Mouse (Mus musculus) ES-E14 (cell line): ENCODE data around the gene Myh3. TPM values are rescaled to one million over a fixed set of nuclear protein-coding genes. Genes with fewer than 3 reads are reported as not detected.
"Not testable (repeated sequence)": the region's sequence is repeated elsewhere in the genome, so short reads cannot be mapped to it uniquely, and the experiment has no call there.

ENCODE experiments used
- DNase-seq: peaks from one replicate; pipeline ENCODE4 v3.0.0-alpha.2; 2013; ENCODE audit warnings: low read depth, low spot score
- H3K27ac ChIP-seq: 2 replicates; pipeline ENCODE4 v1.5.1; 2012; ENCODE audit warnings: low read depth, mild to moderate bottlenecking, low read length, moderate library complexity, mixed read lengths; ENCODE audit not compliant: poor library complexity, insufficient read depth, severe bottlenecking
- H3K36me3 ChIP-seq: 2 replicates; pipeline ENCODE4 v1.6.1; 2012; ENCODE audit warnings: mild to moderate bottlenecking, low read length, moderate library complexity, mixed read lengths; ENCODE audit not compliant: control insufficient read depth, poor library complexity, insufficient read depth, severe bottlenecking
- H3K4me1 ChIP-seq, 2 experiments: fragments of 150-350 bp in 1 of 2; sonication (generic) in 1 of 2; 2 replicates each; pipeline ENCODE4 v1.6.1; 2012; ENCODE audit warnings: low read length in 2 of 2, mild to moderate bottlenecking in 1 of 2, mixed read lengths in 1 of 2; ENCODE audit not compliant: control insufficient read depth in 2 of 2, insufficient read depth in 2 of 2, poor library complexity in 1 of 2
- H3K4me3 ChIP-seq, 2 experiments: fragments of 150-350 bp in 1 of 2; sonication (generic) in 1 of 2; 2 replicates each; pipeline ENCODE4 v1.5.1; 2012; ENCODE audit warnings: low read length in 2 of 2, low read depth in 1 of 2, mild to moderate bottlenecking in 1 of 2, mixed read lengths in 1 of 2; ENCODE audit not compliant: insufficient read depth in 1 of 2, poor library complexity in 1 of 2, severe bottlenecking in 1 of 2
- H3K9ac ChIP-seq: 2 replicates; pipeline ENCODE4 v1.6.1; 2012; ENCODE audit warnings: low read depth, mild to moderate bottlenecking, low read length, mixed read lengths; ENCODE audit not compliant: poor library complexity, insufficient read depth, severe bottlenecking
- H3K9me3 ChIP-seq: fragments of 150-350 bp; sonication (generic); 2 replicates; pipeline ENCODE4 v1.6.1; 2012; ENCODE audit warnings: low read depth, mild to moderate bottlenecking, low read length; ENCODE audit not compliant: control insufficient read depth, insufficient read depth
- CHD2 ChIP-seq: IDR thresholded peaks from 2 replicates; pipeline ENCODE4 v1.6.1; 2014; ENCODE audit warnings: mild to moderate bottlenecking, low read depth, low read length, inconsistent platforms
- HCFC1 ChIP-seq: IDR thresholded peaks from 2 replicates; pipeline ENCODE4 v1.6.1; 2012; ENCODE audit warnings: low read length, inconsistent platforms, borderline replicate concordance; ENCODE audit not compliant: insufficient read depth
- MAFK ChIP-seq: IDR thresholded peaks from 2 replicates; pipeline ENCODE4 v1.6.1; 2014; ENCODE audit warnings: mild to moderate bottlenecking, low read depth, low read length, inconsistent platforms; ENCODE audit not compliant: insufficient read depth
- ZC3H11A ChIP-seq: IDR thresholded peaks from 2 replicates; pipeline ENCODE4 v1.6.1; 2012; ENCODE audit warnings: low read depth, mild to moderate bottlenecking, inconsistent platforms, low read length, borderline replicate concordance
- ZNF384 ChIP-seq: IDR thresholded peaks from 2 replicates; pipeline ENCODE4 v1.6.1; 2012; ENCODE audit warnings: low read depth, low read length, inconsistent platforms
- in situ Hi-C, 2 experiments: fragments of 600-800 bp; cut with MboI; formaldehyde crosslinking; loops; one replicate each; pipeline ENCODE4 v1.15.1; 2025; ENCODE audit warnings: low sequenced_read_pairs in 2 of 2, inconsistent platforms in 1 of 2; ENCODE audit not compliant: unreplicated experiment in 2 of 2
- total RNA-seq: library from RNA; depleted of rRNA; stranded (reverse); fragments of 300-350 nt; gene quantifications from 2 replicates; pipeline ENCODE4 v1.2.3, GENCODE M21; 2012

The Myh3 gene
- total RNA-seq, 1 experiment = 1.3 TPM

DNA sequence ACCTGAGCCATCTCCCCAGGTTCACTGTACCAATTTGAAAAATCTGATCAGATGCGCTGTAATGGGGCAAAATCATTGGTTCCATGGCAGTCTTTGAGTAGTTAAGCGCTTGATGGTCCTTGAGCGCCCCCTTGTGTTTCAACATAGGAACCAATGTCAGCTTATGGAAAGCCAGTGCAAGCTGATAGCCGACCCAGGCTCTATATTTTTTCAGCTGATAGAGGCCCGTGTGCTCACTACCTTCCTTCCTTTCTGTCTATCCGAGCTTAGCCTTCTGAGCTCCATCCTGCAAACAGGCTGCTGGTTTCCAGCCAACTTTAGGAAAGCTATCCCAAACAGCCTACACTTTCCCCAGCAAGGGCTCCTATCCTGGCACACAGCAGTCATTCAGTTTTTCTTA is 7.4 kb downstream of the Myh3 start:
- Histone ChIP-seq H3K27ac (no peak overlapping the region), H3K9ac (no peak overlapping the region), H3K4me1 (peaks cover 0 to 7% of the 10 kb centered on the region in 2 experiments; a peak in 1 of 4 replicates), H3K4me3 (no peak overlapping the region), H3K36me3 (no peaks in the 10 kb centered on the region), H3K9me3 (no peaks in the 10 kb centered on the region)
- in situ Hi-C loops = loop anchor here in 1 of 2 experiments (10.0 kb wide), 1 partner anchor 181 kb away; no protein-coding TSS in a partner anchor
- DNase-seq = peak; percentile 84
- TF ChIP-seq ZNF384 = no peak
- peak; percentile 60; the same call in 1 of the 2 replicates for TF ChIP-seq ZC3H11A

DNA sequence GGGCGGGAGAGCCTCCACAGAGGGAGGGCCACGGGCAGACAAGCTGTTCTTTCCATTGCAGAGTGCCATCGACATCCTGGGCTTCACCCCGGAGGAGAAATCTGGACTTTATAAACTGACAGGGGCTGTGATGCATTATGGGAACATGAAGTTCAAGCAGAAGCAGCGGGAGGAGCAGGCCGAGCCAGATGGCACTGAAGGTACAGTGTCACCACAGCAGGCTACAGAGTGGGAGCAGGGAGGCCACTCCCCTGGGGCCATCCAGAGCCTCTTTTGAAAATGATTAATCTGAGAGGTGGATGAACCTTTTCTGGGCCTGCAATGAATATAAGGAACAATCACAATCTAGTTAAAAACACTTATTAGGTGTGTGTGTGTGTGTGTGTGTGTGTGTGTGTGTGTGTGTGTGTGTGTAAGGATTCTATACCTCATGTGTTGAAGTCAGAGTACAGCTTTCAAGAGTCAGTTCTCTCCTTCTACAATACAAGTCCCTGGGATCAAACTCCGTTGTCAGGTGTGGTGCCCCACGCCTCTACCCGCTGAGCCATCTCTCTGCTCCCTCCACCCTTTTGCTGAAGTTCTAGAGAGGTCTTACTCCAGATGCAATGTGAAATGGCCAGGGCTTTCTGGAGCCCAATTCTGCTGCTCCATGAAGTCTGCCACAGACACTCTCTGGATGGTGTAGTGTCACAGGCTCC is 8.5 kb downstream of the Myh3 start:
- no peak for TF ChIP-seq MAFK
- Histone ChIP-seq H3K4me1 (peaks cover 0 to 7% of the 10 kb centered on the region in 2 experiments; a peak in 1 of 4 replicates), H3K4me3 (no peak overlapping the region), H3K36me3 (no peaks in the 10 kb centered on the region), H3K9me3 (no peaks in the 10 kb centered on the region), H3K27ac (no peak overlapping the region), H3K9ac (no peak overlapping the region)
- in situ Hi-C loops = loop anchor here in 1 of 2 experiments (10.0 kb wide), 1 partner anchor 182 kb away; no protein-coding TSS in a partner anchor
- DNase-seq = no peak

DNA sequence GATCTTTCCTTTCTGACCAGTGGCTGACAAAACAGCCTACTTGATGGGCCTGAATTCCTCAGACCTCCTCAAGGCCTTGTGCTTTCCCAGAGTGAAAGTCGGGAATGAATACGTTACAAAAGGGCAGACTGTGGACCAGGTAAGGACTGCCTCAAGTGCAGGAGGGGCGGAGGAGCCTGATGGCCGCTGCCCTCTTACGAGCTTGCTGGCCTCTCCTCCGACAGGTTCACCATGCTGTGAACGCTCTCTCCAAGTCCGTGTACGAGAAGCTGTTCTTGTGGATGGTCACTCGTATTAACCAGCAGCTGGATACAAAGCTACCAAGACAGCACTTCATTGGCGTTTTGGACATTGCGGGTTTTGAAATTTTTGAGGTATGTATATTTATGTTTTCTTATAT is 9.1 kb downstream of the Myh3 start:
- TF ChIP-seq HCFC1 (no peak), ZC3H11A (no peak), ZNF384 (no peak), MAFK (no peak), CHD2 (no peak)
- H3K4me1 ChIP-seq = peaks cover 0 to 5% of the 10 kb centered on the region in 2 experiments; a peak in 1 of 4 replicates
- no peaks in the 10 kb centered on the region for H3K36me3 ChIP-seq
- H3K9me3 ChIP-seq = no peaks in the 10 kb centered on the region
- H3K27ac ChIP-seq = no peak overlapping the region
- DNase-seq = no peak
- no peak overlapping the region for H3K4me3 ChIP-seq
- in situ Hi-C loops = loop anchor here in 1 of 2 experiments (10.0 kb wide), 1 partner anchor 182 kb away; no protein-coding TSS in a partner anchor
- no peak overlapping the region for H3K9ac ChIP-seq

DNA sequence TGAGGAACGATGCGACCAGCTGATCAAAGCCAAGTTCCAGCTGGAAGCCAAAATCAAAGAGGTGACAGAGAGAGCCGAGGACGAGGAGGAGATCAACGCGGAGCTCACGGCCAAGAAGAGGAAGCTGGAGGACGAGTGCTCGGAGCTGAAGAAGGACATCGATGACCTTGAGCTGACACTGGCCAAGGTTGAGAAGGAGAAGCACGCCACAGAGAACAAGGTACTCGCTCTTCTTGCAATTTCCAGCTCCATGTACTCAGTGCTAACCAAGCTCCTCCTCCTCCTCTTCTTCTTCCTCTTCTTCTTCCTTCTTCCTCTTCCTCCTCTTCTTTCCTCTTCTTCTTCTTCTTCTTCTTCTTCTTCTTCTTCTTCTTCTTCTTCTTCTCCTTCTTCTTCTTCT is 14.3 kb downstream of the Myh3 start:
- H3K4me3 ChIP-seq, H3K9me3 ChIP-seq, H3K27ac ChIP-seq, H3K9ac ChIP-seq, H3K4me1 ChIP-seq, H3K36me3 ChIP-seq, in situ Hi-C loops, DNase-seq: not testable (repeated sequence)

DNA sequence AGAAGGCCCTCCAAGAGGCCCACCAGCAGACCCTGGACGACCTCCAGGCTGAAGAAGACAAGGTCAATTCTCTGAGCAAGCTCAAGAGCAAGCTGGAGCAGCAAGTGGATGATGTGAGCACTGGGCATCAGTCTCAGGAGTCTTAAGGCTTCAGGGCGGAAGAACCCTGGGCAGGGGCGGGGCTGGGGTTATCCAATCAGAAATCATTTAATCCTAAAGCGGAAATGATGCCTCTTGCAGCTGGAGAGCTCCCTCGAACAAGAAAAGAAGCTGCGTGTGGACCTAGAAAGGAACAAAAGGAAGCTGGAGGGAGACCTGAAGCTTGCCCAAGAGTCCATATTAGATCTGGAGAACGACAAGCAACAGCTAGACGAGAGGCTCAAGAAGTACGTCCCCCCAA is 15.1 kb downstream of the Myh3 start:
- Histone ChIP-seq H3K9me3 (no peaks in the 10 kb centered on the region), H3K4me1 (0 out of 4 replicates have a peak, but pooled peaks cover 0 to 2% of the 10 kb centered on the region in 2 experiments), H3K9ac (no peak overlapping the region), H3K27ac (no peak overlapping the region), H3K36me3 (no peaks in the 10 kb centered on the region), H3K4me3 (no peak overlapping the region)
- DNase-seq = no peak
- in situ Hi-C loops = no loop called here
- TF ChIP-seq CHD2 (no peak), ZC3H11A (no peak), HCFC1 (no peak), MAFK (no peak)
